Mouse (Mus musculus) midbrain, embryonic 14.5 days (tissue): Measurements from ENCODE around the gene Clcn5. TPM values are rescaled to one million over a fixed set of nuclear protein-coding genes. Genes with fewer than 3 reads are reported as not detected.
A peak's percentile ranks its signal among the peaks of the same experiment; 100 is the strongest.

Source experiments
- ATAC-seq: fragments of 200-750 bp; cut with Nextera tagmentation; 2 replicates; pipeline ENCODE4 v1.8.0; 2017; ENCODE audit warnings: moderate number of reproducible peaks, moderate library complexity; ENCODE audit not compliant: low FRiP score, low TSS enrichment
- DNase-seq: peaks from one replicate; pipeline ENCODE4 v3.0.0-alpha.2; 2015
- H3K27ac ChIP-seq: fragments of 300-500 bp; sonication (generic); replicated peaks from 2 replicates; pipeline ENCODE4 v1.5.1; 2014; ENCODE audit warnings: mild to moderate bottlenecking, low read depth, low read length, moderate library complexity
- H3K27me3 ChIP-seq: fragments of 300-500 bp; sonication (generic); 2 replicates; pipeline ENCODE4 v1.6.1; 2014; ENCODE audit warnings: low read length, control low read depth, mixed read lengths; ENCODE audit not compliant: control insufficient read depth, insufficient read depth
- H3K36me3 ChIP-seq: fragments of 300-500 bp; sonication (generic); 2 replicates; pipeline ENCODE4 v1.6.1; 2014; ENCODE audit warnings: low read length, control low read depth; ENCODE audit not compliant: control insufficient read depth, insufficient read depth
- H3K4me1 ChIP-seq: fragments of 300-500 bp; sonication (generic); 2 replicates; pipeline ENCODE4 v1.6.1; 2014; ENCODE audit warnings: mild to moderate bottlenecking, antibody characterized with exemption, low read length, control low read depth; ENCODE audit not compliant: control insufficient read depth, insufficient read depth
- H3K4me2 ChIP-seq: fragments of 300-500 bp; sonication (generic); 2 replicates; pipeline ENCODE4 v1.6.1; 2014; ENCODE audit warnings: mild to moderate bottlenecking, low read length, moderate library complexity
- H3K4me3 ChIP-seq: fragments of 300-500 bp; sonication (generic); replicated peaks from 2 replicates; pipeline ENCODE4 v1.5.1; 2014; ENCODE audit warnings: low read depth, low read length
- H3K9ac ChIP-seq: fragments of 300-500 bp; sonication (generic); replicated peaks from 2 replicates; pipeline ENCODE4 v1.6.1; 2014; ENCODE audit warnings: mild to moderate bottlenecking, low read length, moderate library complexity
- H3K9me3 ChIP-seq: fragments of 300-500 bp; sonication (generic); 2 replicates; pipeline ENCODE4 v1.6.1; 2016; ENCODE audit warnings: low read length, control low read depth, mixed read lengths; ENCODE audit not compliant: control insufficient read depth
- WGBS: fragments of 180-500 bp; shearing (Covaris S2); extraction: QIAGEN DNeasy Blood & Tissue Kit; methylation state at CpG from one replicate; pipeline ENCODE4 v1.1.7; 2014; 5-methylcytosine and 5-hydroxymethylcytosine counted together
- polyA plus RNA-seq: library from polyadenylated mRNA; unstranded; fragments of >200 nt; fragmentation: Nextera tagmentation; extraction: Ambion mirVana; gene quantifications from 2 replicates; pipeline ENCODE4 v1.2.1, GENCODE M21; 2014

Clcn5 gene
- 7.7 and 12.2 TPM in 2 replicates for polyA plus RNA-seq

GRCm38 (mm10) chrX:7319089-7319721 lies at the start of gene Clcn5:
Clcn5 (minus strand) TSS chrX:7319358.
- Histone ChIP-seq H3K4me2 (peak within 1 kb of the TSS; percentile 57), H3K27me3 (no peaks in the 10 kb centered on the region), H3K4me3 (peak within 1 kb of the TSS; percentile 51), H3K9me3 (no peaks in the 10 kb centered on the region), H3K36me3 (no peaks in the 10 kb centered on the region), H3K27ac (peak within 1 kb of the TSS; percentile 87), H3K4me1 (no peaks in the 10 kb centered on the region), H3K9ac (peak within 1 kb of the TSS; percentile 62)
- ATAC-seq = peak; percentile 96
- 31% methylated on average over 43 of the region's 43 CpGs for WGBS
- DNase-seq = peak; percentile 96

GRCm38 (mm10) chrX:7325455-7325854 lies 6.3 kb upstream of the Clcn5 start:
- ATAC-seq (no peak), DNase-seq (no peak)
- H3K27me3 ChIP-seq = no peaks in the 10 kb centered on the region
- H3K9me3 ChIP-seq = no peaks in the 10 kb centered on the region
- H3K27ac ChIP-seq = no peak overlapping the region
- H3K36me3 ChIP-seq = no peaks in the 10 kb centered on the region
- H3K4me2 ChIP-seq = no peak overlapping the region
- 33% methylated on average over 2 of the region's 2 CpGs for WGBS
- H3K4me1 ChIP-seq = no peaks in the 10 kb centered on the region
- no peak overlapping the region for H3K9ac ChIP-seq
- no peak overlapping the region for H3K4me3 ChIP-seq

- Histone ChIP-seq H3K27me3 (no peaks in the 10 kb centered on the region), H3K9ac (no peak overlapping the region), H3K4me1 (no peaks in the 10 kb centered on the region), H3K27ac (no peak overlapping the region), H3K4me3 (no peak overlapping the region), H3K36me3 (no peaks in the 10 kb centered on the region), H3K9me3 (no peaks in the 10 kb centered on the region), H3K4me2 (no peak overlapping the region)
- WGBS = 9% methylated on average over 7 of the region's 7 CpGs
- ATAC-seq (no peak), DNase-seq (peak; percentile 83)
Measured at GRCm38 (mm10) chrX:7322288-7322687, 3.1 kb upstream of the Clcn5 start.

- Histone ChIP-seq H3K27me3 (no peaks in the 10 kb centered on the region), H3K9me3 (no peaks in the 10 kb centered on the region), H3K36me3 (no peaks in the 10 kb centered on the region), H3K4me3 (no peak overlapping the region), H3K4me2 (no peak overlapping the region), H3K9ac (no peak overlapping the region), H3K27ac (no peak overlapping the region), H3K4me1 (no peaks in the 10 kb centered on the region)
- no peak for DNase-seq
- no peak for ATAC-seq
- 81% methylated on average over 2 of the region's 2 CpGs for WGBS
Measured at GRCm38 (mm10) chrX:7320571-7320970, 1.4 kb upstream of the Clcn5 start.

GRCm38 (mm10) chrX:7318551-7319025 lies 570 bp downstream of the Clcn5 start:
- Histone ChIP-seq H3K4me3 (peak overlapping the region; percentile 51), H3K27me3 (no peaks in the 10 kb centered on the region), H3K27ac (peak overlapping the region; percentile 87), H3K36me3 (no peaks in the 10 kb centered on the region), H3K4me1 (no peaks in the 10 kb centered on the region), H3K9me3 (no peaks in the 10 kb centered on the region), H3K9ac (peak overlapping the region; percentile 62), H3K4me2 (peak overlapping the region; percentile 57)
- DNase-seq (peak; percentile 62), ATAC-seq (peak; percentile 79)
- 22% methylated on average over 37 of the region's 37 CpGs for WGBS

GRCm38 (mm10) chrX:7315115-7315514 lies 4.0 kb downstream of the Clcn5 start:
- no peak overlapping the region for H3K4me3 ChIP-seq
- no peak overlapping the region for H3K9ac ChIP-seq
- no peak for ATAC-seq
- no peak for DNase-seq
- no peaks in the 10 kb centered on the region for H3K36me3 ChIP-seq
- H3K4me1 ChIP-seq = no peaks in the 10 kb centered on the region
- no peaks in the 10 kb centered on the region for H3K9me3 ChIP-seq
- H3K4me2 ChIP-seq = no peak overlapping the region
- H3K27ac ChIP-seq = no peak overlapping the region
- WGBS = 51% methylated on average over 10 of the region's 10 CpGs
- no peaks in the 10 kb centered on the region for H3K27me3 ChIP-seq

- 74% methylated on average over 4 of the region's 4 CpGs for WGBS
- H3K27me3 ChIP-seq = no peaks in the 10 kb centered on the region
- no peak overlapping the region for H3K4me2 ChIP-seq
- no peak for DNase-seq
- no peak for ATAC-seq
- no peak overlapping the region for H3K9ac ChIP-seq
- no peaks in the 10 kb centered on the region for H3K4me1 ChIP-seq
- H3K27ac ChIP-seq = no peak overlapping the region
- H3K9me3 ChIP-seq = no peaks in the 10 kb centered on the region
- H3K4me3 ChIP-seq = no peak overlapping the region
- H3K36me3 ChIP-seq = no peaks in the 10 kb centered on the region
Measured at GRCm38 (mm10) chrX:7314645-7315044, 4.5 kb downstream of the Clcn5 start.

- DNase-seq = no peak
- no peak overlapping the region for H3K9ac ChIP-seq
- WGBS = 84% methylated on average over 2 of the region's 2 CpGs
Measured at GRCm38 (mm10) chrX:7308242-7308641, 10.9 kb downstream of the Clcn5 start.

GRCm38 (mm10) chrX:7306861-7307260 lies 12.3 kb downstream of the Clcn5 start:
- Histone ChIP-seq H3K4me3 (no peak overlapping the region), H3K9me3 (no peaks in the 10 kb centered on the region), H3K9ac (no peak overlapping the region), H3K27ac (no peak overlapping the region), H3K4me2 (no peak overlapping the region), H3K27me3 (no peaks in the 10 kb centered on the region), H3K36me3 (no peaks in the 10 kb centered on the region), H3K4me1 (no peaks in the 10 kb centered on the region)
- DNase-seq = no peak
- ATAC-seq = no peak
- WGBS = 53% methylated on average over 5 of the region's 5 CpGs

More at GRCm38 (mm10) chrX:7308242-7308641, 10.9 kb downstream of the Clcn5 start:
- Histone ChIP-seq H3K4me3 (no peak overlapping the region), H3K4me1 (no peaks in the 10 kb centered on the region), H3K4me2 (no peak overlapping the region), H3K27ac (no peak overlapping the region), H3K9me3 (no peaks in the 10 kb centered on the region), H3K27me3 (no peaks in the 10 kb centered on the region), H3K36me3 (no peaks in the 10 kb centered on the region)
- ATAC-seq = no peak
